22 mouse cellular contexts compared by ENCODE assay signal in genomic region chr6:112818403-112818901, GRCm38 (mm10).
DNase-seq lines count a peak whose midpoint lies in the region; ATAC-seq and TF ChIP-seq lines count a peak whose summit lies in the region.
"Had no signal": no experiment of that assay in that cellular context is flagged by ENCODE, and none has a peak within 500 bp of the region (broad histone marks: within the 10 kb centered on the region; RNA-seq: fewer than 3 reads in every experiment).

No protein-coding gene starts in this region.

- DNase-seq in adrenal gland, adult (ENCODE audit: inconsistent age in 2 of 2, low spot score in 1 of 2), result peak; percentile 37 to 46
- DNase-seq in adrenal gland, postnatal 4 days (ENCODE audit: low spot score in 2 of 2), result no peak
- DNase-seq in cerebellum, adult 2 months, result peak; percentile 58 to 60
- no peak for DNase-seq in cerebellum, adult 11-12 months
- DNase-seq in urinary bladder, postnatal 14 days (ENCODE audit: low spot score), result peak; percentile 41
- DNase-seq in urinary bladder, adult 2 months (ENCODE audit: low spot score), result no peak
- DNase-seq in adrenal gland, postnatal 36 days, result peak; percentile 33 to 54
- no peak for DNase-seq in hindbrain, embryonic 11.5 days (ENCODE audit: low spot score)
- DNase-seq: cerebellum, adult 9-11 months; gastrocnemius, adult 2 months; gastrocnemius, postnatal 14 days; heart, adult 11 months; kidney, adult 11 months had no signal

- H3K36me3 ChIP-seq in hindbrain, embryonic 11.5 days (ENCODE audit: control insufficient read depth, insufficient read depth, low read length), result no peaks in the 10 kb centered on the region
- H3K36me3 ChIP-seq: embryonic facial prominence, embryonic 12.5 days; embryonic facial prominence, embryonic 15.5 days; intestine, embryonic 15.5 days had no signal

- no peak for TF ChIP-seq CTCF in cerebellum, adult 2 months (IDR thresholded peaks at IDR 0.05; ENCODE audit: borderline replicate concordance, insufficient read depth, low read depth, low read length)

- peak overlapping the region; percentile 41; the same call in 1 of the 2 replicates for H3K27ac ChIP-seq in cerebellum, adult 2 months (ENCODE audit: insufficient read depth, low read length)
- no peak overlapping the region for H3K27ac ChIP-seq in hindbrain, embryonic 11.5 days (ENCODE audit: low read depth, low read length)
- H3K27ac ChIP-seq: embryonic facial prominence, embryonic 12.5 days; embryonic facial prominence, embryonic 15.5 days; forebrain, embryonic 12.5 days; gastrocnemius, adult 2 months; hindbrain, embryonic 13.5 days; intestine, embryonic 15.5 days had no signal

- no peak overlapping the region for H3K4me2 ChIP-seq in hindbrain, embryonic 11.5 days (replicated peaks; ENCODE audit: low read depth, low read length)
- H3K4me2 ChIP-seq: embryonic facial prominence, embryonic 12.5 days; embryonic facial prominence, embryonic 15.5 days; forebrain, embryonic 12.5 days; heart, embryonic 11.5 days; hindbrain, embryonic 13.5 days; intestine, embryonic 15.5 days had no signal

- 30% methylated on average over 7 of the region's 7 CpGs for whole genome bisulfite sequencing in cerebellum, adult 2 months
- 93% methylated on average over 7 of the region's 7 CpGs for WGBS in hindbrain, embryonic 11.5 days

- no peak for ATAC-seq in hindbrain, embryonic 11.5 days (ENCODE audit: low FRiP score)
- ATAC-seq: activated CD4-positive, CD25-positive, alpha-beta regulatory T cell, adult 4 months; forebrain, embryonic 16.5 days; hindbrain, embryonic 16.5 days; intestine, embryonic 15.5 days had no signal

- H3K9me3 ChIP-seq in hindbrain, embryonic 11.5 days (ENCODE audit: control insufficient read depth, low read length), result no peaks in the 10 kb centered on the region
- H3K9me3 ChIP-seq: embryonic facial prominence, embryonic 12.5 days; embryonic facial prominence, embryonic 15.5 days; forebrain, embryonic 12.5 days; hindbrain, embryonic 13.5 days; intestine, embryonic 15.5 days had no signal

- TF ChIP-seq POLR2A in cerebellum, adult 2 months (IDR thresholded peaks at IDR 0.05; ENCODE audit: borderline replicate concordance, insufficient read depth, low read length), result no peak

- H3K4me3 ChIP-seq in cerebellum, adult 2 months (replicated peaks; ENCODE audit: insufficient read depth, low read depth, low read length), result no peak overlapping the region
- no peak overlapping the region for H3K4me3 ChIP-seq in hindbrain, embryonic 11.5 days (ENCODE audit: low read depth, low read length)
- H3K4me3 ChIP-seq: embryonic facial prominence, embryonic 12.5 days; embryonic facial prominence, embryonic 15.5 days; forebrain, embryonic 12.5 days; gastrocnemius, adult 2 months; hindbrain, embryonic 13.5 days; intestine, embryonic 15.5 days had no signal

- peaks cover 60% of the 10 kb centered on the region for H3K4me1 ChIP-seq in cerebellum, adult 2 months (ENCODE audit: control insufficient read depth, insufficient read depth, low read length)
- peaks cover 6% of the 10 kb centered on the region for H3K4me1 ChIP-seq in hindbrain, embryonic 11.5 days (replicated peaks; ENCODE audit: control insufficient read depth, insufficient read depth, low read length)
- H3K4me1 ChIP-seq: intestine, embryonic 15.5 days had no signal

- no peak overlapping the region for H3K9ac ChIP-seq in hindbrain, embryonic 11.5 days (ENCODE audit: low read depth, low read length)
- H3K9ac ChIP-seq: embryonic facial prominence, embryonic 12.5 days; embryonic facial prominence, embryonic 15.5 days; forebrain, embryonic 12.5 days; hindbrain, embryonic 13.5 days; intestine, embryonic 15.5 days had no signal

- no peaks in the 10 kb centered on the region for H3K27me3 ChIP-seq in cerebellum, adult 2 months (ENCODE audit: control insufficient read depth, insufficient read depth, low read length)
- H3K27me3 ChIP-seq in hindbrain, embryonic 11.5 days (ENCODE audit: control insufficient read depth, insufficient read depth, low read length), result no peaks in the 10 kb centered on the region
- H3K27me3 ChIP-seq: embryonic facial prominence, embryonic 12.5 days; embryonic facial prominence, embryonic 15.5 days; forebrain, embryonic 12.5 days; hindbrain, embryonic 13.5 days; intestine, embryonic 15.5 days had no signal

Comparison
In these comparisons a context has a peak if more than half of its experiments do, and no peak if none do; other contexts are left out.
1. DNase-seq: peak in adrenal gland, adult (2 of 2), cerebellum, adult 2 months (2 of 2), urinary bladder, postnatal 14 days (single experiment) and adrenal gland, postnatal 36 days (2 of 2); none in adrenal gland, postnatal 4 days (0 of 2), cerebellum, adult 11-12 months (single experiment), urinary bladder, adult 2 months (single experiment) and hindbrain, embryonic 11.5 days (single experiment).